Mouse (Mus musculus) neural tube, embryonic 14.5 days (tissue): ENCODE results near the gene Btbd11. TPM values are rescaled to one million over a fixed set of nuclear protein-coding genes. Genes with fewer than 3 reads are reported as not detected.

Experiments
- ATAC-seq: fragments of 200-750 bp; cut with Nextera tagmentation; 2 replicates; pipeline ENCODE4 v1.8.0; 2017; ENCODE audit warnings: low read depth, mild to moderate bottlenecking, moderate TSS enrichment, moderate library complexity
- H3K27ac ChIP-seq: fragments of 300-500 bp; sonication (generic); 2 replicates; pipeline ENCODE4 v1.5.1; 2014; ENCODE audit warnings: low read depth, mild to moderate bottlenecking, control low read depth, low read length, moderate library complexity, mixed read lengths
- H3K27me3 ChIP-seq: fragments of 300-500 bp; sonication (generic); 2 replicates; pipeline ENCODE4 v1.6.1; 2014; ENCODE audit warnings: low read length; ENCODE audit not compliant: control insufficient read depth, insufficient read depth
- H3K36me3 ChIP-seq: fragments of 300-500 bp; sonication (generic); 2 replicates; pipeline ENCODE4 v1.6.1; 2014; ENCODE audit warnings: low read length, mixed read lengths; ENCODE audit not compliant: control insufficient read depth, insufficient read depth
- H3K4me1 ChIP-seq: fragments of 300-500 bp; sonication (generic); 2 replicates; pipeline ENCODE4 v1.6.1; 2014; ENCODE audit warnings: low read length; ENCODE audit not compliant: control insufficient read depth, insufficient read depth
- H3K4me2 ChIP-seq: fragments of 300-500 bp; sonication (generic); 2 replicates; pipeline ENCODE4 v1.6.1; 2014; ENCODE audit warnings: mild to moderate bottlenecking, low read depth, low read length, control low read depth
- H3K4me3 ChIP-seq: fragments of 300-500 bp; sonication (generic); 2 replicates; pipeline ENCODE4 v1.5.1; 2014; ENCODE audit warnings: low read depth, low read length, control low read depth, mixed read lengths
- H3K9ac ChIP-seq: fragments of 300-500 bp; sonication (generic); replicated peaks from 2 replicates; pipeline ENCODE4 v1.6.1; 2014; ENCODE audit warnings: low read depth, mild to moderate bottlenecking, control low read depth, low read length, mixed read lengths
- H3K9me3 ChIP-seq: fragments of 300-500 bp; sonication (generic); 2 replicates; pipeline ENCODE4 v1.6.1; 2016; ENCODE audit warnings: low read length; ENCODE audit not compliant: control insufficient read depth
- WGBS: fragments of 180-500 bp; shearing (Covaris S2); extraction: QIAGEN DNeasy Blood & Tissue Kit; methylation state at CpG from one replicate; pipeline ENCODE4 v1.1.7; 2014; 5-methylcytosine and 5-hydroxymethylcytosine counted together
- polyA plus RNA-seq: library from polyadenylated mRNA; unstranded; fragments of >200 nt; fragmentation: Nextera tagmentation; extraction: Ambion mirVana; gene quantifications from 2 replicates; pipeline ENCODE4 v1.2.1, GENCODE M21; 2014

Btbd11 gene
- polyA plus RNA-seq, result 27.9 and 32.1 TPM in 2 replicates

DNA sequence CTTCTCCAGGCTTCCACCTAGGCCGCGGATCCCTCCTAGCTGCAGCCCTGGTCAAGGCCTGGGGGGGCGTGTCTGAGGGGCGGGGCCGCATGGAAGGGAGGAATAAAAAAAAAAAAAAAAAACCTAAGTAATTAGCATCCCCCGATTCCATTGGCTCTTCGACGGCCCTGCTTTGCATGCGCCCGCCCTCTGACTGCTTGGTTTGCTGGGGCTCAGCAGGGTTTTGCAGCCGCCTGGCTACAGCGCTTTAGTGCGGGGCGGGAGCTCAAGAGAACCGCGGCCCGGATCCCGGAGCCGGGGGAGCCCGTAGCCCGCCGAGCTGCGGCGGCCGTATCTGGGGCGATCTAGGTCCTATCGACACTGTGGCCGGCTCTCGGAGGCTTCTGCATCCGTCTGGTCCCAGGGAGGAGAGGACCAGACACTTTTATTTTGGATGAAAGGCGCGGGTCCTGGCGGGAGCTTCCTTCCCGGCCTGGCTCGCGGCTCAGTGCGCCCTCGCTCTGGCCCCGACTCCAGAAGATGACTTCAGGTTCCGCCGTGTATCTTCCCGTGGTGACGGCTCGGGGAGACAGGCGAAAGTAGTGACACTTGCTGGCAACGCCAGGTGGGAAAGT lies at the start of gene Btbd11:
Gene Btbd11, plus strand, starts transcription at position 210 of the 614 bp plus-strand sequence.
- peak; percentile 96 for ATAC-seq

DNA sequence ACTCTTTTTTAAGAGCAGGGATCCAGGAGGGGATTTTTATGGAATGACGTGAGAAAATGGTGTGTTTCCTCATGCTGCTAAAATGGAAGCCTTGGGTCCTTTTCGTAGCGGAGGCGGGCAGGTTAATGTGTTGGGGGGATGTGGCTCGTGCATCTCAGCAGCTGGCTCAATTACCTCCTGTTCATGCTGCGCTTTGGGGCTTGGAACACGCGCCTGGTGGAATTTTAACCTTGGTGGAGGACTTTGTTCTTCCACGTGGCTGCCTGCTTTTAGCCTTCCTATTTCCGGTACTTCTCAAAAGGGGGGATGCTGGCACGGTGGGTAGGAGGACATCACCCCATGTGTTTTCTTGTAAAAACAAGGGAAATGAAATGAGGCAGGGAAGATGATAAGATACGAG lies 47.9 kb upstream of the Btbd11 start:
- Histone ChIP-seq H3K27ac (no peak overlapping the region), H3K4me1 (no peaks in the 10 kb centered on the region), H3K4me2 (no peak overlapping the region), H3K27me3 (no peaks in the 10 kb centered on the region), H3K9me3 (no peaks in the 10 kb centered on the region), H3K36me3 (no peaks in the 10 kb centered on the region), H3K9ac (no peak overlapping the region), H3K4me3 (no peak overlapping the region)
- 56% methylated on average over 12 of the region's 12 CpGs for WGBS
- no peak for ATAC-seq

More for the DNA sequence above, at the start of gene Btbd11:
- no peaks in the 10 kb centered on the region for H3K36me3 ChIP-seq
- H3K27ac ChIP-seq, result peak within 1 kb of the TSS; percentile 67
- 0 out of 2 replicates have a peak, but pooled peaks cover 4% of the 10 kb centered on the region for H3K4me1 ChIP-seq
- peak within 1 kb of the TSS; percentile 74 for H3K9ac ChIP-seq
- H3K4me3 ChIP-seq, result peak within 1 kb of the TSS; percentile 69
- no peaks in the 10 kb centered on the region for H3K9me3 ChIP-seq
- H3K27me3 ChIP-seq, result peaks cover 3% of the 10 kb centered on the region; the same call in 1 of the 2 replicates
- 0% methylated on average over 45 of the region's 46 CpGs for WGBS
- peak within 1 kb of the TSS; percentile 95 for H3K4me2 ChIP-seq

DNA sequence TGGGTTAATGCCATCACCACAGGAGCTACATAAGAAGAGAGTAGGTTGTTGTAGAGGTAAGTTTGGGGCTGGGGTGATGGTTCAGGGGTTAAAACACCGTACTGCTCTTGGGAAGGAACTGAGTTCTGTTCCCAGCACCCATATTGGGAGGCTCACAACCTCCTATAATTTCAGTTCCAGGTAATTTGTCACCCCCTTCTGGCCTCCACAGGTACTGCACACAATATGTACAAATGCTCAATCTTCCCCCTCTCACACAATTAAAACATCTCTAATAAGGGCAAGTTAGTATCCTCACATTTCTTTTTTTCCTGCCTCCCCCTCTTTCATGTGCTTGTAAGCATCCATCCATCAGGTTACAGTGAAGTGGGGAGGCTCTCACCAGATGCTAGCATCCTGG lies 44.7 kb upstream of the Btbd11 start:
- no peak for ATAC-seq
- H3K36me3 ChIP-seq, result no peaks in the 10 kb centered on the region
- 90% methylated on average over 1 of the region's 1 CpGs for whole genome bisulfite sequencing

DNA sequence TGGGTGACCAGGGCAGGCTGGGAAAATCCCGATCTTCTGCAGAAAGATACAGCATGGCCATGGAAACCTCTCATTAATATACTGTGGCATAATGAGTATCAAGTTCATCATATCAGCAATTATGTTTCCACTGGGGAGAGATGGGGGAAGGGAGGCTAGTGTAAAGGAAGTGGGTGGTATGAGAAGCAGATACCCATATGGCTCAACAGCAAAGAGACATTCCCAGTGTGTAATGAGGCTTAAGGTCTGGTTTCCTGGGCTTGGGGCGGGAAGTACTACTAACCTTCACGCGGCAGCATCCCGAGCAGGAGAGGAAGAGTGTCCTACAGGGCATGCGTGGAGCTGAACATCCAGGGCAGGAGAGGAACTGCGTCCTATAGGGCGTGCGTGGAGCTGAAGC lies 39.4 kb upstream of the Btbd11 start:
- H3K9me3 ChIP-seq, result no peaks in the 10 kb centered on the region
- no peaks in the 10 kb centered on the region for H3K36me3 ChIP-seq
- no peak overlapping the region for H3K4me3 ChIP-seq
- 76% methylated on average over 9 of the region's 9 CpGs for WGBS
- no peak for ATAC-seq
- no peaks in the 10 kb centered on the region for H3K27me3 ChIP-seq
- no peak overlapping the region for H3K27ac ChIP-seq
- no peak overlapping the region for H3K4me2 ChIP-seq
- H3K4me1 ChIP-seq, result no peaks in the 10 kb centered on the region
- H3K9ac ChIP-seq, result no peak overlapping the region

More for the DNA sequence above, 44.7 kb upstream of the Btbd11 start:
- Histone ChIP-seq H3K9ac (no peak overlapping the region), H3K27me3 (no peaks in the 10 kb centered on the region), H3K9me3 (no peaks in the 10 kb centered on the region), H3K4me3 (no peak overlapping the region), H3K4me1 (no peaks in the 10 kb centered on the region), H3K4me2 (no peak overlapping the region), H3K27ac (no peak overlapping the region)

DNA sequence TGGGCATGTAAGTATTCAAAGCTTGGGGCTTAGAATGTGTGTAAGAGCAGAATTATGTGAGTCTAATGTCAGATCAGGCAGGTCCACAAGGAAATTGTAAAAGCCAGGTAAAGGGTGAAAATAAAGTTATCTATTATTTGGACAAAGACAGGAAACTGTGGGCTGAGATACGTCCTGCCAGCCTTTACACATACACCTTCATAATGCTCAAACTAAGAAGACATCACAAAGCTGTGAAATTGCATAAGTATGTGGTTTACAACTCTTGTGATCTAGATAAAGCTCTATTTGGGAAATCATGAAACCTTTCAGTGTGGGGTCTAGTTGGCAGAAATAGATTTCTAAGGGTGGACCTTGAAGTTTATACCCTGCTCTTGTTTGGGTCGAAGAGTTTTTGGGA lies 34.1 kb upstream of the Btbd11 start:
- WGBS, result 90% methylated on average over 2 of the region's 2 CpGs
- no peaks in the 10 kb centered on the region for H3K27me3 ChIP-seq
- no peak overlapping the region for H3K4me2 ChIP-seq
- no peaks in the 10 kb centered on the region for H3K9me3 ChIP-seq
- H3K36me3 ChIP-seq, result no peaks in the 10 kb centered on the region
- no peak for ATAC-seq
- no peaks in the 10 kb centered on the region for H3K4me1 ChIP-seq
- no peak overlapping the region for H3K4me3 ChIP-seq
- no peak overlapping the region for H3K27ac ChIP-seq
- no peak overlapping the region for H3K9ac ChIP-seq

DNA sequence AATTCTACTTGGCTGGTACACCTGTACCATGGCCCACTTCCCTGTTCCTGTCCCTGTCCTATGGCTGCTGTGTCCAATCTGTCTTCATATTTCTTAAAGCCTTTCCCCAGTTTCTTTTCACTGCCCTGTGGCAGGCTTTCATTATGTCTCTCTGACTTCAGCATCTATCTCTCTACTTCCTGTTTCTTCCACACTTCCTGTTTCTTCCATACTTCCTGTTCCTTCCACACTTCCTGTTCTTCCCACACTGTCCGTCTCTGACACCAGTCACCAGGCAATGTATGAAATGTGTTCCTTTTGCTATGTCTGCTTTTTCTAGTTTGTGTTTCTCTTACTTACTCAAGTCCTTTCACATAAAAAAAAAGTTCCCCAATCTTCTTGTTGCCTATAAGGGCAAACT lies 32.3 kb upstream of the Btbd11 start:
- no peak overlapping the region for H3K9ac ChIP-seq
- H3K9me3 ChIP-seq, result no peaks in the 10 kb centered on the region
- no peaks in the 10 kb centered on the region for H3K36me3 ChIP-seq
- no peak for ATAC-seq
- no peaks in the 10 kb centered on the region for H3K27me3 ChIP-seq
- H3K4me2 ChIP-seq, result no peak overlapping the region
- H3K4me3 ChIP-seq, result no peak overlapping the region
- H3K27ac ChIP-seq, result no peak overlapping the region
- H3K4me1 ChIP-seq, result no peaks in the 10 kb centered on the region
- 94% methylated on average over 1 of the region's 1 CpGs for WGBS

DNA sequence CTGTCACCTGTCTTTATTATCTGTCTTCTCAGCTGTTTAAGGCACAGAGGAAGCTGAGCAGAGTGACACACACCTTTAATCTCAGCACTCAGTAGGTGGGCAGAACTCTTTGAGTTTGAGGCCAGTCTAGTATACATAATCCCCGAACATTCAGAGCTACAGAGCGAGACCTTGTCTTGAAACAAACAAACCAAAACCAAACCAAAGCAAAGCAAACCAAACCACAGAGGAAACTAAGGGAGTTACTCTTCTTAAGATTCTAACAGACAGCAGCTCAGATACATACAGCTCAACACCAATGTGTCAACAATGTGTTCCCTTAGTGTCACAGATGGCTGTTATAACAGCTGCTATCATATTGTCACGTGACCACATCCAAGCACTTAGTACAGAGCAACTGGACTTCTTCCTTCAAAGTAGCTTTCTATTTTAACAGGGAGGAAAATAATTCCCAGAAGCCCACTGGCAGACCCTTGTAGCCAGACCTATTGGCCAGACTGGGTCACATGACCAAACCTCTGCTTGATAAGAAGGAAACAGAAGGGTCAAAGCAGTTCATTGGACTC lies 27.0 kb upstream of the Btbd11 start:
- Histone ChIP-seq H3K4me2 (no peak overlapping the region), H3K9me3 (no peaks in the 10 kb centered on the region), H3K9ac (no peak overlapping the region), H3K27ac (no peak overlapping the region), H3K36me3 (no peaks in the 10 kb centered on the region), H3K4me1 (0 out of 2 replicates have a peak, but pooled peaks cover 6% of the 10 kb centered on the region), H3K4me3 (no peak overlapping the region), H3K27me3 (no peaks in the 10 kb centered on the region)
- 86% methylated on average over 3 of the region's 3 CpGs for WGBS
- no peak for ATAC-seq

DNA sequence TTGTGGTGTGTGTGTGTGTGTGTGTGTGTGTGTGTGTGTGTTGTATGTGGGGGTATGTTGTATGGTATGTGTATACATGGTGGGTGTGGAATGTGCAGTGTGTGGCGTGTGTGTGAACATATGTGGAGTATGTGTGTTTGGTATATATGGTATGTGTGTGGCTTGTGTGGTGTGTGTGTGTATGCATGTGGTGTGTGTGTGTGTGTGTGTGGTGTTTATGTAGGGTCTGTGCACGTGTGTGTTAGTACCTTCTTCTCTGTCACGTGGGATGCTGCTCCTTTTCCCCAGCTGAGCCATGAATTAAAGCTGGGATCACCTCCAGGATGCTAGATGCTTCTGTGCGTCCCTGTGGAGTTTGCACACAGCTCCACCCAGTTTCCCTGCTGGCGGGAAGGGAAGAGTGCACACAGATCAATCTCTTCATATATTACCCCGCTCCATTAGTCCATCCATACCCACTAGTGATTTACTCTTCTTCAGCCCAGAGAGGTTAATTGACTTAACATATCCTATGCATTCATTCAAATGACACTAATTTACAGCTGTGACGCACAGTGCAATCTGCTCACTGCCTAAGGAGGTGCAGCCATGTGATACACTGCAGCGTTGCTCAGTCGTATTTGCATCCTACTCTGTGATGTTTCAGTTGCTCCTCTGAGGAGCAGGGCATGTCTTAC lies 23.7 kb upstream of the Btbd11 start:
- Histone ChIP-seq H3K9ac (no peak overlapping the region), H3K27ac (no peak overlapping the region), H3K27me3 (no peaks in the 10 kb centered on the region), H3K4me2 (no peak overlapping the region), H3K36me3 (no peaks in the 10 kb centered on the region), H3K4me1 (0 out of 2 replicates have a peak, but pooled peaks cover 6% of the 10 kb centered on the region), H3K9me3 (no peaks in the 10 kb centered on the region), H3K4me3 (no peak overlapping the region)
- 28% methylated on average over 9 of the region's 9 CpGs for WGBS
- ATAC-seq, result peak; percentile 90

DNA sequence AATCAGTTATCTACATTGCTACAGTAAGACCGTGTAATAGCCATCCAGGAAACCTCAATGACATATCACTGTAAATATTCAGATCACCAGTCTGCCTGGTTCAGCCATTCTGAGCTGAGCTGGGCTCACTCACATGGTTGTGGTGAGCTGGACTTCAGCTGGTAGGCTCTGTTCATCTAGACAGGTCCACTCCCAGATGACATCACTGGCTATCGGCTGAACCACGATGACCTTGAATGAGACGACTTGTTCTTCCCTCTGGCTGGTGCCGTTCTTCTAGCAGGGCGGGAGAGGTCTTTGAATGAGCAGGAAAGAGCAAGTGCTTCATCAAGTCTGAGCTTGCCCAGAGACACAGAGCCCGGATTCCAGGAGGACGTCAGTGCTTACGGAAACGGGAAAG lies 19.7 kb upstream of the Btbd11 start:
- no peaks in the 10 kb centered on the region for H3K27me3 ChIP-seq
- no peaks in the 10 kb centered on the region for H3K36me3 ChIP-seq
- H3K27ac ChIP-seq, result no peak overlapping the region
- H3K4me1 ChIP-seq, result 0 out of 2 replicates have a peak, but pooled peaks cover 6% of the 10 kb centered on the region
- no peak for ATAC-seq
- 91% methylated on average over 10 of the region's 10 CpGs for WGBS
- H3K9me3 ChIP-seq, result no peaks in the 10 kb centered on the region
- no peak overlapping the region for H3K4me3 ChIP-seq
- H3K4me2 ChIP-seq, result no peak overlapping the region
- H3K9ac ChIP-seq, result no peak overlapping the region
